Mouse (Mus musculus): ENCODE results near the gene Skiv2l. TPM values are rescaled to one million over a fixed set of nuclear protein-coding genes. Genes with fewer than 3 reads are reported as not detected.

Skiv2l gene
- 137 TPM for polyA plus RNA-seq (2017; shearing (Covaris generic))

DNA sequence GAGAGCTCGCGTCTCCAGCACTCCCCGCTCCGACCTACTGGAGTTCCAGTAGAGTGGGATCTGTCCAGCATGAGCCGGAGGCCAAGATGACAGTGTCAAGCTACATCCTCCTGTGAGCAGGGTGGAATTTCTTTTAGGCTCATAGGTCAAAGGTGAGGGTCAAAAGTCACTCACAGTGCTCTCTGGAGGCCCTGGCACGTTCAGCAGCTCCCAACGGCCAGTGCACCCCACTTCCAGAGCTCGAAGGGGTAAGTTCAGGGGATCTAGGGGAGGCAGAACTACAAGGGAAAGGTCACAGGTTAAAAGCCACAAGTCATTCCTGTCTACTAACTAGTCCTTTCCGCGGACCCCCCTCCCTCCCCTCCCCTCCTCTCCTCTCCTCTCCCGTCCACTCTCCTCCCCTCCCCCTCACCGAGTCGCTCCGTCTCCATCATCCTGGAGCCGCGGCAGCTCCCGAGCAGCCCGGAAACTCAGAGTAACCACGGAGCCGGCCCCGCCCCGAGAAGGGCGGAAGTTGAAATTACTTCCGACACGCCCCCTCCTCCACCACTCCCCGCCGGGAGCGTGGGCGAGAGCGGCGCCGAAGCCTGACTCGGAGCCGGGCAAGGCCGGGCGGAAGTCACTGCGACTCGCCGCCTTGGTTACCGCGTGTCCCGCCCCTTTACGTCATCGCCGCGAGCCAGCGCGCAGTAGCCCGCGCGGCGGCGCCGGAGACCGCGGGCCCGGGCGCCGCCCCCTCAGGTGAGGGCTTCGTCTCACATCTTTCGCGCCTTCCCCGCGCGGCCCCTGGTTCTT lies at the start of gene Skiv2l, which contains the start of gene Nelfe:
Skiv2l (minus strand) TSS at position 489 of the 795 bp plus-strand sequence.
Nelfe (plus strand) TSS at position 670 of the 795 bp plus-strand sequence.

DNA sequence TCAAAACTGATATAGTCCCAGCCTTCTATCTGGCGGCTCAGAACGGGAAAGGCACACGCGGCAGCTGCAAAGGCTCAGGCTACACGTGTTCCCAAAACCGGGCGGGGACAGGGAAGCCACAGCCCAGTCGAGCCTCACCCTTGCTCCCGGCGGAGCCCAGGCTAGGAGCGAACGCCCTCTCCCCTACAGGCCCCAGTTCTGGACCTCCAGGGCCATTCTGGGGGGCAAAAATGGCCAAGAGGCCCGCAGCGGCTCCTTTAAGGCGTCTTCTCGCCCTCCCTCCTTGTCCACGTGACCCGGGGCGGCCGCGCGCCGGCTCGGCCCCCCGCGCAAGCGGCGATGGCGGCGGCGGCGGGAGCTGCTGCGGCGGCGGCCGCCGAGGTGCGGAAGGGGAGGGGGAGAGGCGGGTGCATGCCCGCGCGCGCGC lies 48.2 kb upstream of the Skiv2l start, which contains the start of the genes C2 and Ehmt2:
C2 (minus strand) TSS at position 106 of the 427 bp plus-strand sequence.
Ehmt2 (plus strand) TSS at position 310 of the 427 bp plus-strand sequence.

DNA sequence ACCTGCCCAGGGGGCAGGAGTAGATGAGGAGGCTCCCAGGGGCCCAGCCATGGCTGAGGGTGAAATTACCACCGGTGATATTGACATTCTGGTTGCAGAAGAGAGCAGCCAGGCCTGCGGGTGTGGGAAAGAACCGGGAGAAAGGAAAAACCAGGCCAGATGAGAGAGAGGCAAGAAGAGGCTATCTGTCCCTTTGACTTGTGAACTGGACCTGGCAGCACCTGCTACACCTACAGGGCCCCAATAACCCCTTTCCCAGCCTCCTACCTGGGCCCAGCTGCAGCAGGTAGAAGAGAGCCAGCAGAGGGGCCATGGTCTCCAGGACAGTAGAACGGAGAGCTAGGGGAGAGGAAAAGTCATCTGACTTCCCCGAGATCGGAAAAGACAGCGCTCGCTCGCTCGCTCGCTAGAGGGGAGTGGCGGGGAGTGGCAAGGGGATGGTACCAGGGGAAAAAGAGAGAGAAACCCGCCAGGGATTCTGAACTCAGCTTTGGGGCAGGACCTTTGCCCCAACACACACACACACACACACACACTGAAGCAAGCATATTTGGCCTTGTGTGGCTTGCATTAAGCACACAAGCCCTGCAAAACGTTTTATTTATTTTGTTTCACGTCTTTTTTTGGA lies 31.8 kb upstream of the Skiv2l start, which contains the start of gene Gm20547:
Gm20547 (minus strand) TSS at position 360 of the 628 bp plus-strand sequence.

DNA sequence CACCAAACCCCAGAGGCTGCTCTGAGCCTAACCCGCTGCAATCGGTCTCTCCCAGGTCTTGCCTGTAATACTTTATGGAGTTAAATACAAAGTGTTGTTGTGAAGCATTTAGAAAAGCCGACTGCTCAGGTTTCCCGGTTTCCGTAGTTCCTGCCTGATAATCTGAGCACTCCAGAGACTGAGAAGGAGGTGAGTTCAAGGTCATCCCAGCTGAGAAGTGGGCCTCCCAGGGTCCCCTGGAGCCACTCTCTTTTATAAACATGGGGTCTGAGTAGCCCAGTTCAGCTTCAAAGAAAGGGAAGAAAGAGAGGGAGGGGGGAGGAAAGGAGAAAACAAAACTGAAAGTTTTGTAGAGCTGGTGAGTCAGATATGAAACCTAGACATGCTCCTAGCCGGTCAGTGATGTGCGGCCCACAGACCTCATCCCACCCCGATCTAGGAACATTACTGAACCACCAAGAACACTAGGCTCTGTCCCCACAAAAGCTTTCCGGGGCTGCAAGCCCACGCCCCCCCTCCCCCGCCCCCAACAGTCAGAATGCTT lies 29.4 kb upstream of the Skiv2l start, which contains the start of gene Zbtb12:
Zbtb12 (plus strand) TSS at position 148 of the 544 bp plus-strand sequence.

DNA sequence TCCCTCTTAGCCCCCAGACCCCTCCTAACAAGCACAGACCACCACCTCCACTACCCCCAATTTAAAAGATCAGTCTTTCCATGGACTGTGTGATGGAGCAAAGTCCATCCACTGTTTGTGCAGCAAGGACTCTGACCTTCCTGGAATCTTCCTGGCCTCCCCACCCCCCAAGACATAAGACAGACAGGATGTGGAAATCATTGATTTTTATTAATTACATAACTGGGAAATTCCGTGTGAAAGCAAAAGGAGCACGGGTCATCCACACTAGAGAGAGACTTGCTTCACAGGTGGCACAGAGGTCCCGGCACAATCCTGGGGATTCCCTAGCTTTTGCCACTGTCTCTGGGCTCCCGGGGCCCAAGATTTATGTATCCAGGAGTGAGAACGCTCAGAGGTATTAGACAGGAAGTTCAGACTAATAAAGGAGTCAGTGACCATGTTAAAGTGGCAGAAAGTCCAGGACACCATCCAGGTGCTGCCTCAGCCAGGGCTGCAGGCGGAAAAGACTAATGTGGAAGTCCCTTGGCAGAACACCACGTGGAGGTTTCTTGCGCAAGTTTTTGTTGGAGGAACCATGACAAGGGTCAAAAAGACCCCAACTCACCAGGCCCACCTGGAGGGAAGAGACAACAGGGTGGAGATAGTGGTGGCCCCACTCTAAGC lies 12.5 kb upstream of the Skiv2l start, which contains the start of gene Cfb:
Cfb (minus strand) TSS at position 103 of the 666 bp plus-strand sequence.

DNA sequence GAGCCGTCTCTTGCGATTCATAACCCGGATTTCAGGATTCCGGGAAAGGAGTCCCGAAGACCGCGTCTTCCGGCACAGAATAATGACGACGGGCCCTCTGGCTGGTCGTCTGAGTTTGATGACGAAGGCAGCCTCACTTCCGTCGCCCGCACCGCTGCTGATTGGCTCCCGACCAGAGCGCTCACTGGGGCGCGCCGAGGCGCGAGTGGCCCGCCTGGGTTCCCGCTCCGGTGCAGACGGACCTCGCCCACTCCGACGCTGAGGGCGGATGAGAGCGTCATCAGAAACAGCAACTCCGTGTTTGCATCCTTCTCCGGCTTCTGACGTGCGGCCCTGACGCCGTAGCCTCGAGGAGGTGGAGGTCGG lies 13.2 kb downstream of the Skiv2l start, which contains the start of the genes Stk19 and Dxo:
Stk19 (minus strand) TSS at position 90 of the 366 bp plus-strand sequence.
Dxo (plus strand) TSS at position 164 of the 366 bp plus-strand sequence.

DNA sequence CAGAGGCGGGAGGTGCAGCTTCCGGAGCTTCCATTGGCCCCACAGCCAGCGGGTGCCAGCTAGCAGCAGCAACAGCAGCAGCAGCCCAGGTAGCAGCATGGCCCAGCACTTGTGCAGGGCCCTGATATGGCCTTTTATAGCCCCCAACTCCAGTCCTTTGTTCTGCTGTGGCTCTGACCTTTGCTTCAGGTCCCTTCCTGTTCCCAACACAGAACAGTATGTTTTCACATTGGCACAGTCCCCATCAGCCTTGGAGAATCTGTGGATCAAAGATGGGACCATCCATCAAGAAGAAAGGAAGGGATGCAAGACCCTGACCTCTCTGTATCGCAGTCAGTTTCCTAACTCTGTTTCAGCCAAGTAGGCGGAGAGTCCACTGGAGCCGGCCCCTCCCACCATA lies 45.7 kb downstream of the Skiv2l start, which contains the start of gene Cyp21a1:
Cyp21a1 (minus strand) TSS at position 261 of the 400 bp plus-strand sequence.

Other genes starting within 250 kb of the Skiv2l start
- 56.4 TPM for gene Rnf5, start 246.5 kb downstream of the Skiv2l start, polyA plus RNA-seq (2017; shearing (Covaris generic))
- gene Agpat1, start 245.9 kb downstream of the Skiv2l start, polyA plus RNA-seq (2017; shearing (Covaris generic)): 16.8 TPM
- gene Egfl8, start 234.2 kb downstream of the Skiv2l start, polyA plus RNA-seq (2017; shearing (Covaris generic)): 3.1 TPM
- 17.4 TPM for gene Ppt2, start 221.7 kb downstream of the Skiv2l start, polyA plus RNA-seq (2017; shearing (Covaris generic))
- gene Prrt1, start 220.7 kb downstream of the Skiv2l start, polyA plus RNA-seq (2017; shearing (Covaris generic)): 9.7 TPM
- 2.8 TPM for gene Fkbpl, start 205.4 kb downstream of the Skiv2l start, polyA plus RNA-seq (2017; shearing (Covaris generic))
- 47.3 TPM for gene Atf6b, start 203.1 kb downstream of the Skiv2l start, polyA plus RNA-seq (2017; shearing (Covaris generic))
- gene Tnxb, start 179.7 kb downstream of the Skiv2l start, polyA plus RNA-seq (2017; shearing (Covaris generic)): not detected
- gene C4b, start 106.3 kb downstream of the Skiv2l start, polyA plus RNA-seq (2017; shearing (Covaris generic)): not detected
- gene Cyp21a1, start 45.6 kb downstream of the Skiv2l start, polyA plus RNA-seq (2017; shearing (Covaris generic)): not detected
- 18.7 TPM for gene Stk19, start 13.3 kb downstream of the Skiv2l start, polyA plus RNA-seq (2017; shearing (Covaris generic))
- gene Dxo, start 13.2 kb downstream of the Skiv2l start, polyA plus RNA-seq (2017; shearing (Covaris generic)): 89.1 TPM
- 27.2 TPM for gene Nelfe, start 181 bp upstream of the Skiv2l start, polyA plus RNA-seq (2017; shearing (Covaris generic))
- gene Cfb, start 12.3 kb upstream of the Skiv2l start, polyA plus RNA-seq (2017; shearing (Covaris generic)): not detected
- gene Zbtb12, start 29.3 kb upstream of the Skiv2l start, polyA plus RNA-seq (2017; shearing (Covaris generic)): 0.32 TPM
- not detected for gene Gm20547, start 31.8 kb upstream of the Skiv2l start, polyA plus RNA-seq (2017; shearing (Covaris generic))
- gene C2, start 48.1 kb upstream of the Skiv2l start, polyA plus RNA-seq (2017; shearing (Covaris generic)): not detected
- gene Ehmt2, start 48.3 kb upstream of the Skiv2l start, polyA plus RNA-seq (2017; shearing (Covaris generic)): 49.8 TPM
- gene Slc44a4, start 64.3 kb upstream of the Skiv2l start, polyA plus RNA-seq (2017; shearing (Covaris generic)): not detected
- gene Neu1, start 81.0 kb upstream of the Skiv2l start, polyA plus RNA-seq (2017; shearing (Covaris generic)): 116 TPM
- 785 TPM for gene Hspa1b, start 109.0 kb upstream of the Skiv2l start, polyA plus RNA-seq (2017; shearing (Covaris generic))
- gene Gm20481, start 119.7 kb upstream of the Skiv2l start, polyA plus RNA-seq (2017; shearing (Covaris generic)): 42.4 TPM
- gene Hspa1a, start 121.9 kb upstream of the Skiv2l start, polyA plus RNA-seq (2017; shearing (Covaris generic)): 403 TPM
- gene Hspa1l, start 122.5 kb upstream of the Skiv2l start, polyA plus RNA-seq (2017; shearing (Covaris generic)): 0.17 TPM
- gene Lsm2, start 131.7 kb upstream of the Skiv2l start, polyA plus RNA-seq (2017; shearing (Covaris generic)): 59.4 TPM
- 151 TPM for gene Vars, start 150.8 kb upstream of the Skiv2l start, polyA plus RNA-seq (2017; shearing (Covaris generic))
- gene Vwa7, start 166.4 kb upstream of the Skiv2l start, polyA plus RNA-seq (2017; shearing (Covaris generic)): not detected
- gene Sapcd1, start 177.8 kb upstream of the Skiv2l start, polyA plus RNA-seq (2017; shearing (Covaris generic)): not detected
- 4.4 TPM for gene Msh5, start 196.5 kb upstream of the Skiv2l start, polyA plus RNA-seq (2017; shearing (Covaris generic))
- gene Clic1, start 199.8 kb upstream of the Skiv2l start, polyA plus RNA-seq (2017; shearing (Covaris generic)): 228 TPM
- gene Ddah2, start 208.8 kb upstream of the Skiv2l start, polyA plus RNA-seq (2017; shearing (Covaris generic)): 0.95 TPM
- gene Ly6g6c, start 215.2 kb upstream of the Skiv2l start, polyA plus RNA-seq (2017; shearing (Covaris generic)): not detected
- not detected for gene Mpig6b, start 216.0 kb upstream of the Skiv2l start, polyA plus RNA-seq (2017; shearing (Covaris generic))
- gene Ly6g6e, start 226.7 kb upstream of the Skiv2l start, polyA plus RNA-seq (2017; shearing (Covaris generic)): not detected
- not detected for gene Ly6g6d, start 227.9 kb upstream of the Skiv2l start, polyA plus RNA-seq (2017; shearing (Covaris generic))
- not detected for gene Ly6g6f, start 235.4 kb upstream of the Skiv2l start, polyA plus RNA-seq (2017; shearing (Covaris generic))
- gene Abhd16a, start 239.1 kb upstream of the Skiv2l start, polyA plus RNA-seq (2017; shearing (Covaris generic)): 90.2 TPM

Data from naive thymus-derived CD4-positive, alpha-beta T cell, adult 5 months (primary cell).